Mouse (Mus musculus): ENCODE measurements around the gene Hoxb9.

Hoxb9 gene

GRCm38 (mm10) chr11:96313806-96314428, 42.7 kb downstream of the Hoxb9 start:
- no peak for DNase-seq (ENCODE audit: low read depth, low spot score)

GRCm38 (mm10) chr11:96314671-96315343, 43.5 kb downstream of the Hoxb9 start:
- DNase-seq (ENCODE audit: low read depth, low spot score), result no peak

- no peak for DNase-seq (ENCODE audit: low read depth, low spot score)
Observed at GRCm38 (mm10) chr11:96315344-96315681, 44.1 kb downstream of the Hoxb9 start.

DNA sequence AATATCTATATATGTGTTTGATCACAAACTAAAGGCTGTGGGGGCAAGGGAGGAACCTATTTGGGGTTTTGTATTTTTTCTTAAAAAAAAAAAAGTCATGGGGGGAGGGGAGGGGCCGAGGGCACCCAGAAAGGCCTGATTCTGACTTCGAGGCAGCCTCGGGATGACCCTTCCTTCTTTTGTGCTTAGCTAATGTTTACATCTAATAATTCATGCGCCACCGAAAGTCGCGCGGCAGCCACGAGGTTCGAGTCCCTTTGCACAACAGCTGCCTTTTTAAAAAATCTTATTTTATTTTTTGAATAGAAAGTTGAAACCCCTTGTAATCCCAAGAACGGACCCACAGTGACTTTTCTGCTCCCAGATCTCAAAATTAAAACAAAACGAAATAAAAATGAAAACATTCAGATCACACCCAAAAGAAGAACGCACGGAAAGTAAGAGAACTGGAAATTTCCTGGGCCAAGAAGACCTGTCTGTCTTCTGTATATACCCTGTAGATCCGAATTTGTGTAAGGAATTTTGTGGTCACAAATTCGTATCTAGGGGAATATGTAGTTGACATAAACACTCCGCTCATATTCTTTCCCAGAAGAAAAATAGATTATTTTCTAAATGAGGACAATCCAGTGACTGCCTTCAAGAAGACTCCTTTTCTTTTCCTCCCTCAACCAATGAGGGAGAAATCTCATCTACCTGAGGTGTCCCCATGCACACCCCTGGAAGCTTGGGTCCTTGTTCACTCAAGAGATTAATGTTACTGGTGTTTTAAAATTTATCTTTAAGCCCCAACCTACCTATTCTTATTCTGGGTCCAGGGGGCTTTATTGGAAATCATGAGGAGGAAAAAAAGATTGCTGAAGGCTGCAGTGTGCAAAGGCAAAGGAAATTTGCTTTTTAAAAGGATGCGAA, 45.7 kb downstream of the Hoxb9 start:
- no peak for DNase-seq (ENCODE audit: low read depth, low spot score)

DNA sequence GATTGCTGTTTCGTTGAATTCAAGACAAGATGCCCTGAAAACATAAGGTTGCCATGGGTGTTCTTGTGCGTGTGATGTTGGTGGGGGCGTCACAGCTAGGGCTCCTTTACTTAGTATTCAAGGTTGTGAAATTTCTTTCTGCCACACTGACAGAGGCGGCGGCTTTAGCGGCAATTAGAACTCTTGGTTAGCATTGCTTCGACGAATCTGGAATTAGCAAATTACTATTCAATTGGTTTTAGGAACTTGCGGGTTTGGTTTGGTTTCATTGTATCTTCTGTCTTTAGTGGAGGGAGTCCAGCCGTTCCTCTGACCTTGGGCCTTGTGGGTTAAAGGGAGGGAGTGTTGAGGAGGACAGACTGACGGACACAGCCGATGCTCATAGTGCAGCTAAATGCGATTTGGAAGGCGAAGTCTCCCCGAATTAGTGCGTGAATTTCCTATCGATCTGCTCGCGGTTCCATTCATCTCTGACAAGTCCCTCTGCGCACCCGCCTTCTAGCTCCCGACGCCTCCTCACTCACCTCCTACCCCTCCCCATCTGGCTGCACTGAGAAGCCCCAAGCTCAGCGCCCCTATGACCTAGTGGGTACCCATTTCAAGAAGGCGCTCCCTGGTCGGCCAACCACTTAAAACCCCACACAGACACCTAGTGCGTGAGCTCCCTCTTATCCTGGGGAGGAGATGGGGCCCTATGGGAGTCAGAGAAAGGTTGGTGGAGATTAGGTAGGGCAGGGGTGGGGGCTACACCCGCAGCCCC, 46.5 kb downstream of the Hoxb9 start, which contains the start of gene Hoxb4:
Gene Hoxb4, plus strand, starts transcription at position 660 of the 760 bp plus-strand sequence.
- DNase-seq (ENCODE audit: low read depth, low spot score), result no peak

GRCm38 (mm10) chr11:96318368-96319070, 47.3 kb downstream of the Hoxb9 start:
- peak; percentile 39 for DNase-seq (ENCODE audit: low read depth, low spot score)

DNA sequence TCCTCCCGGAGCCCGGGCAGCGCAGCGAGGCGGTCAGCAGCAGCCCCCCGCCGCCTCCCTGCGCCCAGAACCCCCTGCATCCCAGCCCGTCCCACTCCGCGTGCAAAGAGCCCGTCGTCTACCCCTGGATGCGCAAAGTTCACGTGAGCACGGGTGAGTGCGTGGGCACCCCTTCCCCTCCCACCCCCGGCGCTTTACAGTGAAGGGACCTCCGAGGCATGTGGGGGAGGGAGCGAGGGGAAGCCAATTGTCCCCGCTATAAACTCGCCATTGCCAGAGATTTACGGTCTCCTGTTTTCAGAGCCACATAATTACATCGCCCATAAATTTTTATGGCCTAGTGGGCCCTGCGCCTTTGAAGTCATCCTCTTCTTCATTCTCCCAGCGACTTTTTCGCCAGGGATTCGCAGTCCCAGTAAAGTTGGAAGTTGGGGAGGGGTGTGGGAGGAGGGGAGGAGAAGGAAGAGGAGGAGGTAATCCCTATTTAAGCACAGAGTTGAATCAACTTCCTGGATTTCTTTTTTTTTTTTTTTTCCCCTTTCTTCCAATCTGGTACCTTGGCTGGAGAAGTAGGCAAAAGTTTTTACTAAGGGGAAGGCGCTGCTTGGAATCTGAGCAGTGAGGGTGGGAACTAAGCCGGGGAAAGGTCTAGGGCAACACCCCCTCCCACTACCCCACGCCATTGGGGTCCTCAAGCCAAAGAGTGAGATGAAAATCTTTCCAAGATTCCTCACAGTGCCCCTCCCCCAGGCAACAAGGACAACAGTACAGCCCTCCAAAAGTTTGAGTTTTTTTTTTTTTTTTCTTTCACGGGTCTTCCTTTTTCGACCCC, 48.0 kb downstream of the Hoxb9 start:
- DNase-seq (ENCODE audit: low read depth, low spot score), result no peak

GRCm38 (mm10) chr11:96319910-96320309, 48.7 kb downstream of the Hoxb9 start:
- DNase-seq (ENCODE audit: low read depth, low spot score), result no peak

GRCm38 (mm10) chr11:96320688-96321087, 49.4 kb downstream of the Hoxb9 start:
- DNase-seq (ENCODE audit: low read depth, low spot score), result no peak

- DNase-seq (ENCODE audit: low read depth, low spot score), result no peak
Observed at GRCm38 (mm10) chr11:96321846-96322245, 50.6 kb downstream of the Hoxb9 start.

GRCm38 (mm10) chr11:96322738-96323137, 51.5 kb downstream of the Hoxb9 start:
- no peak for DNase-seq (ENCODE audit: low read depth, low spot score)

DNA sequence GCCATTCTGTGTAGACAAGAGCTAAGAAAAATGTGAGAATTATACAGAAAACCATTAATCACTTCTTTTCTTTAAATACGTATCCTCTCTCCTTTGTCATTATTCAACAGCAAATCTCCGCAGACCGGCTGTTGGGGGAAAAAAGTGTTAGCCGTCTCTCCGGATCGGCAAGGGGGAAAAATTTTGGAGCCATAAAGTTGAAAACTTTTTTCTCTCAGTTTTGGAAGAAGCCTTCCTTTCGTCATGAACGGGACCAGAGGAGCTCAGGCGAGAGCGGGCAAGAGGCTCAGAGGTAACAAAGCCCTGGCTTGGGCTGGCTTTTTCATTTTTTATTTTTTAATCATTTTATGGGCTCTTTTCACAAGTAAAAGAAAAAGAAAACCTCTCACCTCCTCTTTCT, 51.9 kb downstream of the Hoxb9 start, which contains the start of gene Hoxb3:
Gene Hoxb3, plus strand, starts transcription at position 173 of the 400 bp plus-strand sequence.
- no peak for DNase-seq (ENCODE audit: low read depth, low spot score)

- DNase-seq (ENCODE audit: low read depth, low spot score), result no peak
Observed at GRCm38 (mm10) chr11:96324125-96324524, 52.9 kb downstream of the Hoxb9 start.

GRCm38 (mm10) chr11:96324965-96325364, 53.7 kb downstream of the Hoxb9 start:
- no peak for DNase-seq (ENCODE audit: low read depth, low spot score)

DNA sequence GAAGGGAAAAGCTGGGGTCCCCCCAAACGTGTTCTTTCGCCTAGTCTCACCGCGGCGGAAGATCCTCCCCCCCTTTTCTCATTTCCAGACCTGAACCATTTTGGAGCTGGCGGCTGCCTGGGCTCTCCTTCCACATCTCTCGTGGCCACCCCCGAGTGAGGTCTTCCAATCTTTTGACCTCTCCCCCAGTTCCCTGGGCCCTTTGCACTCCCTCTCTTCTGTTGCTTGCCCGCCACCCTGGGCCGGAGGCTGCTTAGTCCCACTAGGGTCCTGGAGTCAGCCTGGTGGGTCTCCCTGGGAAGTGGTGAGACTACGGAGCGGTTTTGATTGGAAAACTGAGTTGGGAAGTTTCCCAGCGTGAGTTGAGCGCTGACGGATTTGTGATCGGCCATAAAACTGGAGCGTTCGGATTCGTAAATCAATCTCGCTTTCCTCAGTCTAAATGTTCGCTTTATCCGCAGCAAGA, 54.5 kb downstream of the Hoxb9 start:
- no peak for DNase-seq (ENCODE audit: low read depth, low spot score)
